Mouse (Mus musculus) brain, embryonic 14.5 days (tissue): ENCODE results near the gene Syne1.

Experiments
- CTCF ChIP-seq: fragments of 200-500 bp; IDR thresholded peaks from 2 replicates; pipeline ENCODE4 v1.5.1; 2012; ENCODE audit warnings: inconsistent platforms, mild to moderate bottlenecking, moderate library complexity, borderline replicate concordance; ENCODE audit not compliant: insufficient read depth, insufficient read length; ENCODE audit errors: extremely low read depth
- POLR2A ChIP-seq: fragments of 200-500 bp; IDR thresholded peaks from 2 replicates; pipeline ENCODE4 v1.6.1; 2012; ENCODE audit warnings: mild to moderate bottlenecking, inconsistent platforms, borderline replicate concordance; ENCODE audit not compliant: poor library complexity, insufficient read depth, insufficient read length, severe bottlenecking; ENCODE audit errors: extremely low read depth

DNA sequence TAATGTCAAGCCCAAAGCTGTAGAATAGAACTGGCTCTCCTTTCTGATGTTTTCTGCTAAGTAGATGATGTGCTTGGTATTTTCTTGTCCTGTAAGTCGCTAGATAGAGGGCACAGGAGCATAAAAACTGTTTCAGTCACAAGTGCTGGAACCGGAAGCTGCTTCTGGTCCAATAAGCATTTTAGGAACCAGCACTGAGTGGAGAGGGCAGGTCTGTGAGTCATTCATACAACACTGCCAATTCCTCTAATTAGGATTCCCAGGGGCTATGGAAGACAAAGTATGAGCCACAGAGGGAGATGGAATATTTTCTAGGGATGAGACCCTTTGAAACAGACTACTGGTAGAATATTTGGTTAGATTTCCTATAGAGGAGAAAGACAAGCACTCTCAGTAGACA, 53.4 kb downstream of the Syne1 start:
- no peak for TF ChIP-seq CTCF
- no peak for TF ChIP-seq POLR2A
